Comparison of ENCODE assay signal across 9 mouse cellular contexts in the genomic region with DNA sequence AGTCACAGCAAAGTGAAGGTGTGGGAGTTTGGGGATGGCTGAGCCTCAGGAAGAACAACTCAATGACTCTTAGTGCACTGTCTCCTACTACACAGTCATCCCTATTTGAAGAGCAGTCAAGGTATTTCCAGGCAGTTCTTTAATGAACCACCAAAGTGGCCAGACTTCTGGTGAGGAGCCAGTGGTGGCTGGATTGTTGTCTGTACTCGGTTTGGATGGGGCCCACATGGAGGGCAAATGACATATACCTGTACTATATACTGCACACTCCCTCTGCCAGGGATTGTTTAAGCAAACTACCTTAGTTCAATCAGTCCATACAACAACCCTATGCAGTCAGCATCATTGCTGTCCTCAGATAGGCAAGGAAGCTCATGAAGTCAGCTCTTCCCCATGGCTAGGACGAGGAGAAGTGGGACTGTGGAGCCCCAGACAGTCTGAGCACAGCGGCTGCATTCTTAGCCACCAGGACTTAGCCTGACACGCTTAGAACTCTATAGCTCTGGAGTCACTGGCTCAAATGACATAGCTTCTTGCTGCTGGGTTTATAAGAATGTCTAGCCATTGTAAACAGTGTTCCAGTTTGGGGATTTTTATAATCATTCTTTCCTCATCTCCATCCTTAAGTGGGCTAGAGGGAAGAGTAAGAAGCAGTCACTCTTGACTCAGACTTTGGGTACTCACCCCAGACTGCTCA.
DNase-seq lines count a peak whose midpoint lies in the region; ATAC-seq and TF ChIP-seq lines count a peak whose summit lies in the region.
"Had no signal": no experiment of that assay in that cellular context is flagged by ENCODE, and none has a peak within 500 bp of the region (broad histone marks: within the 10 kb centered on the region; RNA-seq: fewer than 3 reads in every experiment).

No protein-coding gene starts in this region.

- H3K4me3 ChIP-seq in hindbrain, embryonic 10.5 days = no peak overlapping the region
- H3K4me3 ChIP-seq in hindbrain, embryonic 11.5 days (ENCODE audit: low read depth, low read length) = no peak overlapping the region
- H3K4me3 ChIP-seq in embryonic facial prominence, embryonic 11.5 days (ENCODE audit: low read depth, low read length) = no peak overlapping the region
- no peak overlapping the region for H3K4me3 ChIP-seq in hindbrain, postnatal 0 days (ENCODE audit: low read length)

- H3K4me2 ChIP-seq in hindbrain, embryonic 11.5 days (replicated peaks; ENCODE audit: low read depth, low read length) = no peak overlapping the region
- no peak overlapping the region for H3K4me2 ChIP-seq in embryonic facial prominence, embryonic 11.5 days (ENCODE audit: low read depth, low read length)
- H3K4me2 ChIP-seq in hindbrain, postnatal 0 days (ENCODE audit: low read depth, low read length) = no peak overlapping the region

- no peaks in the 10 kb centered on the region for H3K27me3 ChIP-seq in hindbrain, embryonic 10.5 days (ENCODE audit: insufficient read depth, poor library complexity, severe bottlenecking)
- no peaks in the 10 kb centered on the region for H3K27me3 ChIP-seq in hindbrain, embryonic 11.5 days (ENCODE audit: control insufficient read depth, insufficient read depth, low read length)
- H3K27me3 ChIP-seq in embryonic facial prominence, embryonic 11.5 days (ENCODE audit: control insufficient read depth, insufficient read depth, low read length) = no peaks in the 10 kb centered on the region
- H3K27me3 ChIP-seq in hindbrain, postnatal 0 days (ENCODE audit: insufficient read depth, low read length) = no peaks in the 10 kb centered on the region

- WGBS in hindbrain, embryonic 10.5 days = 79% methylated on average over 4 of the region's 4 CpGs
- 77% methylated on average over 4 of the region's 4 CpGs for WGBS in hindbrain, embryonic 11.5 days
- 62% methylated on average over 4 of the region's 4 CpGs for WGBS in embryonic facial prominence, embryonic 11.5 days
- WGBS in hindbrain, postnatal 0 days = 63% methylated on average over 4 of the region's 4 CpGs

- no peak for TF ChIP-seq CTCF in hindbrain, postnatal 0 days (IDR thresholded peaks at IDR 0.05; ENCODE audit: low read depth)

- no peak for ATAC-seq in hindbrain, embryonic 11.5 days (ENCODE audit: low FRiP score)
- ATAC-seq in embryonic facial prominence, embryonic 11.5 days (replicated peaks; ENCODE audit: insufficient number of reproducible peaks, low FRiP score, low TSS enrichment, low read depth) = 0 out of 2 replicates have a peak, but pooled peaks have one; percentile 11
- no peak for ATAC-seq in hindbrain, postnatal 0 days

- no peak for DNase-seq in hindbrain, embryonic 10.5 days (ENCODE audit: low spot score)
- DNase-seq in hindbrain, embryonic 11.5 days (ENCODE audit: low spot score) = no peak
- peak; percentile 43 for DNase-seq in cerebellum, adult 9-11 months
- DNase-seq in embryonic facial prominence, embryonic 11.5 days (ENCODE audit: low spot score) = peak; percentile 17
- no peak for DNase-seq in hindbrain, postnatal 0 days (ENCODE audit: low spot score)
- no peak for DNase-seq in spleen, postnatal 36 days (ENCODE audit: low spot score in 2 of 2)
- no peak for DNase-seq in yolk sac, embryonic 10.5 days (ENCODE audit: low spot score)
- DNase-seq: gastrocnemius, postnatal 10 days; layer of hippocampus, adult 9-11 months had no signal

- H3K9me3 ChIP-seq in hindbrain, embryonic 10.5 days = no peaks in the 10 kb centered on the region
- H3K9me3 ChIP-seq in hindbrain, embryonic 11.5 days (ENCODE audit: control insufficient read depth, low read length) = no peaks in the 10 kb centered on the region
- no peaks in the 10 kb centered on the region for H3K9me3 ChIP-seq in embryonic facial prominence, embryonic 11.5 days (replicated peaks; ENCODE audit: control insufficient read depth, low read length)
- H3K9me3 ChIP-seq in hindbrain, postnatal 0 days (ENCODE audit: low read length) = no peaks in the 10 kb centered on the region

- H3K4me1 ChIP-seq in hindbrain, embryonic 10.5 days (replicated peaks) = peaks cover 32% of the 10 kb centered on the region
- no peaks in the 10 kb centered on the region for H3K4me1 ChIP-seq in hindbrain, embryonic 11.5 days (replicated peaks; ENCODE audit: control insufficient read depth, insufficient read depth, low read length)
- H3K4me1 ChIP-seq in embryonic facial prominence, embryonic 11.5 days (ENCODE audit: control insufficient read depth, insufficient read depth, low read length) = peaks cover 3% of the 10 kb centered on the region; the same call in 1 of the 2 replicates
- peaks cover 16% of the 10 kb centered on the region for H3K4me1 ChIP-seq in hindbrain, postnatal 0 days (ENCODE audit: insufficient read depth, low read length)

- no peaks in the 10 kb centered on the region for H3K36me3 ChIP-seq in hindbrain, embryonic 10.5 days
- H3K36me3 ChIP-seq in hindbrain, embryonic 11.5 days (ENCODE audit: control insufficient read depth, insufficient read depth, low read length) = no peaks in the 10 kb centered on the region
- H3K36me3 ChIP-seq in embryonic facial prominence, embryonic 11.5 days (replicated peaks; ENCODE audit: control insufficient read depth, insufficient read depth, low read depth, low read length) = no peaks in the 10 kb centered on the region
- H3K36me3 ChIP-seq in hindbrain, postnatal 0 days (ENCODE audit: insufficient read depth, low read length) = no peaks in the 10 kb centered on the region

- peak overlapping the region; percentile 69 for H3K27ac ChIP-seq in hindbrain, embryonic 10.5 days
- H3K27ac ChIP-seq in hindbrain, embryonic 11.5 days (ENCODE audit: low read depth, low read length) = no peak overlapping the region
- peak overlapping the region; percentile 92 for H3K27ac ChIP-seq in embryonic facial prominence, embryonic 11.5 days (replicated peaks; ENCODE audit: low read depth, low read length)
- H3K27ac ChIP-seq in hindbrain, postnatal 0 days = peak overlapping the region; percentile 78

- no peak overlapping the region for H3K9ac ChIP-seq in hindbrain, embryonic 11.5 days (ENCODE audit: low read depth, low read length)
- H3K9ac ChIP-seq in embryonic facial prominence, embryonic 11.5 days (replicated peaks; ENCODE audit: low read length) = no peak overlapping the region; the same call in 1 of the 2 replicates
- H3K9ac ChIP-seq in hindbrain, postnatal 0 days (replicated peaks; ENCODE audit: low read length) = no peak overlapping the region

Comparison
In these comparisons a context has a peak if more than half of its experiments do, and no peak if none do; other contexts are left out.
1. DNase-seq: peak in cerebellum, adult 9-11 months (single experiment) and embryonic facial prominence, embryonic 11.5 days (single experiment); none in hindbrain, embryonic 10.5 days (single experiment), hindbrain, embryonic 11.5 days (single experiment), hindbrain, postnatal 0 days (single experiment), spleen, postnatal 36 days (0 of 2) and yolk sac, embryonic 10.5 days (single experiment).